Mouse (Mus musculus): ENCODE results near the gene Dmrta2.

- TF ChIP-seq CTCF (IDR thresholded peaks at IDR 0.05; ENCODE audit: low read depth) (no peak), EP300 (optimal IDR thresholded peaks at IDR 0.05) (no peak)
Observed at GRCm38 (mm10) chr4:109977148-109978067, at the start of gene Dmrta2.

Measured in stomach, postnatal 0 days (tissue).